Mouse (Mus musculus) urinary bladder, adult 18-20 months (tissue): ENCODE data around the gene G6pc3.

Source experiments
- DNase-seq, 2 experiments: peaks; one replicate each; pipeline ENCODE4 v3.0.0; 2022; ENCODE audit warnings: low spot score in 2 of 2, mixed read lengths in 2 of 2

G6pc3 gene

DNA sequence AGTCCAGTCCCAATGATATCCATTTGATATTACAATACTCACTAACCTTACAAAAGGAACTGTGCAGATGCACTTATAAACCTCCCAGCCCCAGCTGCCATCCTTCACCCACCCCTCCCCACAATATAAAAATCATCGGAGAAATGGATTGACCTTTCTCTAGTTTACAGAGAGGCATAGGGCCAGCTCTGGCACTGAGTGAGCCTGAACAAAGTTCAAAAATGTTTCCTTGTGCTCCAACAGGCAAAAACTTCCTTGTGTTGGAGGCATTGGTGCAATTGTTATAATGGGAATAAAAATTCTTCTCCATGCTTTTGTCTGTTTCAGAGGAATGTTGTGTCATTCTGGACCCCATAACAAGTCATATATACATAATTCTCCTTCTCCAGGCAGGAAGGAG lies 3.2 kb upstream of the G6pc3 start:
- no peak for DNase-seq

DNA sequence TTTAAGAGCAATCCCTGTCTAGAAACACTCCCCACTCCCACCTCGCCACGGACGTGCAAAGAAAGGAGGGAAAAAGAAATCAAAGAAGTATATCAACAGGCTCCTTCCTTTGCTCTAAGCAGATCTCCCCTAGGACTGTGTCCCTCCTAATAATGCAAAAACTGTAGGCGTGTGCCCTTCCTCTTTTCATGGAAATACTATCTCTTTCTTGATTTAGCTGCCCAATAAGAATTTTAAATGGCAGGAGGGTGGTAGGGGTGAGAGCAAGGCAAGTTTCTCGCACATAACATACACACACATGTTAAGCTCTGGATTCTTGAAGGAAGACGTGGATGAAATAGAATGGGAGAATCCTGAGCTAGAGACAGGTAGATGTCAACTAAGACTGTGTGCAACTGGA lies 440 bp upstream of the G6pc3 start:
- no peak for DNase-seq

DNA sequence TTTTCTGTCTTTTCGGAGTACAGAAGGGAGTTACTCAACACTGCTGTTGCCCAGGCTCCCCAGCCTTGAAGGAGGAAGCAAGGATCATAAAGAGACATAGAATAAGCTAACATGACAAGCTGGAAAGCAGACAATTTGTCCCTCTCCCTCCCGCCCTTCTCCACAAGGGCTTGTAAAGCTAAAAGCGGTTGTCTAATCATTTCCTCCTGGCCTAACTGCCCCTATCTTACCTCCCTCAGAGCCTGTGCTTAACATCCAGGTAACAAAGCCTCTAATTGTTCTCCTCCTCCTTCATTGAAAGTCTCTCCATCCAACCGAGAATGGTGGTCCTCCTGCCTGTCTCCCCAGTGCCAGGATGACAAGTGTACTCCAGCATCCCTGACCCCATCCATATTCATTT lies 1.4 kb downstream of the G6pc3 start:
- DNase-seq: no peak

DNA sequence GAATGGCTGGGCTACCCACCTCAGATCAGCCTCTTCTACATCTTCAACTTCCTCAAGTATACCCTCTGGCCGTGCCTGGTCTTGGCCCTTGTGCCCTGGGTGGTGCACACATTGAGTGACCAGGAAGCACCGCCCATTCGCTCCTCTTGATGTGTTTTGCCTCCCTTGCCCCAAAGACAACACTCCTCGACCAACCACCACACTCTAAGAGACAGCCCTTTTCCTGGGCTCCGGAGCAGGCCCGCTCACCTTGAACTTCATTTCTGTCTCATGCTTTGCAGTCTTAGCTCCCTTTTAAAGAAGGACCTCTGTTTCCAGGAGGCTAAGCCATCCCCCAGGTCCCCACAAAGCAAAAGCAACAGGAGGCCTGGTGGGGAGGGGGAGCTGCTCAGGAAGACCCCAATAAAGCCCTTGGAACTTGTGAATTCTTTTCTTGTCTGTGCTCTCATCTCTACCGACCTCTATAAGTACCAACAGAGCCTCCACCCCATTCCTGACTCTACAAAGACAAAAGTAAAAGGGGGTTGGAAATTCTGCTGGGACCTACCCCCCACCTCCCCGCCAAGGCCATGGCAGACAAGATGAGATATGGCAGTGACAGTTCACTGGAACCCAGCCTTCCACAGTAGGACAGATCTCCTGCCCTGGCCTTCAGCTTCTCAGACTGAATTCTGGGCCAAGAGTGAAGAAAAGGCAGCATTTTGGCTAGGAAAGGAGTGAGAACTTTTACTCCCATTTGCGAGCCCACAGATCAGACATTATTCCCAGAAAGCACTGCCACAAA lies 4.4 kb downstream of the G6pc3 start:
- DNase-seq: no peak

DNA sequence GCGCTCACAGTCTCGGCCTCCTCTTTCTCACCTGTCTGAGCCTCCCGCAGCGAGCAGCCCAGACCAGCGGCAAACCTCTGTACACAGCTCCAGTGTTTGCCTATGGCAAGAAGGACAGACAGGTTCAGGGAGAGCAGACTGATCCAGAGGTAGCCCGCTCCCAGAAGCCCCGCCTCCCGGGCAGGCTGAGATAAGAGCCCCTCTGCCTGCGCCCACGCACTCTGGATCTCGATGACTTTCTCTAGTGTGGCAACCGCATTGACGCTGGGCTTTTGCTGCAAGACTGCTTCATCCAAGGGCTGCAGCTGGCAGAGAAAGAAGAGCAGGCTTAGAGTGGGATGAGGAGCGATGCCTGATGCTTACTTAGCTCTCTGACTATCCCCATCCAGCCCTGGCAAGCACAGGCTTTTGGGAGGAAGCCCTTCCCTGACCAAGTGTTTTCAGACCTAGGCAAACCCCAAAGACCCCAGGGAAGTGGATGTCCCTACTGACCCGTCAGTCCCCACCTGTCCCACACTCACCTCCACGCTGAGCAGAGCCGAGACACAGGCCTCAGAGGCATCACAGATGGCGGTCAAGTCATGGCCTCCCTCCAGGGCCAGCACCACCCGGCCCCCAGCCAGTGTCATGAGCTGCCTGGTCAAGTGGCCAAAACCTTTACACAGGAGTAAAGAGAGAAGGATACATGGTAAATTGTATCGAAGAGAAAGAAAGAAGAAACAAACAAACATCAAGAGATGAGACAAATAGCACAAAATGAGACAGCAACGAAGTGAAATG lies 6.8 kb downstream of the G6pc3 start:
- DNase-seq: no peak

DNA sequence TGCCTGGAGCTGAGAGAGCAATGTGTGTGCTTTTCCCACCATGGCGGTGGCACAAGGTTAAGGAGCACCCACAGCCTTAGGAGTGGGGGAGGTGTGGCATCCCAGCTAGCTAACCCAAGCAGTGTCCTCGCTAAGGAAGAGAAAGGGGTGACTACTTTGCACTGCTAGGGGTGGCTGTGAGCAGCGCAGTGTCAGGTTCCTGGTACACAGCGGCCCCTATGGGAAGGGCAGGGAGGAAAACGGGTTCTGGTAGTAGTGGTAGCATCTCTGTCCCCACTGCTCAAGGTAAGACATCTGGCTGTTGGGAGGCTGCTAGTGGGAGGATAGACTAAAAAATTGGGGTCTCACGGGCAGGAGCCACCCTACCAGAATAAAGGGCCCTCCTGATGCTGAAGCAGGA lies 8.8 kb downstream of the G6pc3 start:
- DNase-seq: no peak

DNA sequence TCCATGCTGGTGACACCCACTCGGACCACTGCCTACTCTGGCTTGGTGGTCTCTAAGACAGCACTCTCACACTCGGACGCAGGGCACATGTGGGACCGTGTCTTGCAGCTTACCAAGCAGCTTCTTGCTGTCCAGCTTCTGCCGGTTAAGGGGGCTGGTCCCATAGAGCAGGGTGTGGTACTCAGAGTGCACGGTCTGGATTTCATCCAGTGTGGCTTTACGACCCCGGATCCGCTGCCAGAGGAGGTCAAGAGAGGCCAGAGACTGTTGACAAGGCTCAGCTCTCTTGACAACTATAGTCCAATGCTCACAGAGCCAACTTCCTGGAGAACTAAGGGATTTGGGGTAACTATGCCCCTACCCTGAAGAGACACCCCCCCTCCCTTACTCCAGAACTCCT lies 10.4 kb downstream of the G6pc3 start:
- DNase-seq: no peak

DNA sequence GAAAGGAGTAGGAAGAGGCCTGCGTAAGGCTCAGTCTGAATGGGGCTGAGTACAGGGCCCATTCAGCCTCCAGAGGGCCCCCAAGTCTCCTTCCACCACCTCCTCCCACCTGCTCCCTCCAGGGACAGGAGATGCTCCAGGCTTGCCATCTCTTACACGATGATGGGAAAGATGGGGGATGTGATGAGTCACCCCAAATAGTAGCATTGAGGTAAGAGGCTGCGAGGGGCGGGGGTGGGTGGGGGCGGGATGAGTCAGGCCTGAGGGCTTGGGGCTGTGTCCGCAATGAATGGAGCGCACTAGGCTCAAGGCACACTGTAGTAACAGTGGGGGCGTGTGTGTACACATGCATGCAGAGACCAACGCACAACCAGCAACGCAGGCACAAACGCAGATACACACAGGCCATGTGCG lies 12.0 kb downstream of the G6pc3 start:
- no peak for DNase-seq

DNA sequence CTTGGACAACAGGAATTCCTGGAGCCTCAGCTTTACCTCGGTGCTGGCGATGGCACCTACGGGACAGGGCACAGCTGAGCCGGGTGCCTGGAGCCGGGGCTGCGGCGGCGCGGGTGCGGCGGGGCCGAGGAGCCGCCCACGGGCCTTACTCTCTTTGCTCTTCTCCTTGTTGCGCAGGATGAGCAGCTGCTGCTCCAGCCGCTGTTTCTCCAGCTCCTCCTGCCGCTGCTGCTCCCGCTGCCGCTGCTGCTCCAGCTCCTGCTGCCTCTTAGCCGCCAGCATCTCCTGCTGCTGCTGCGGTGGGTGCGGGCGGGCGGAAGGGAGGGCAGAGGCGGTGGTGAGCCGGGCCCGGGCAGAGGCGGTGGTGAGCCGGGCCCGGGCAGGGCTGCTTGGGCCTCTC lies 17.1 kb downstream of the G6pc3 start:
- no peak for DNase-seq

DNA sequence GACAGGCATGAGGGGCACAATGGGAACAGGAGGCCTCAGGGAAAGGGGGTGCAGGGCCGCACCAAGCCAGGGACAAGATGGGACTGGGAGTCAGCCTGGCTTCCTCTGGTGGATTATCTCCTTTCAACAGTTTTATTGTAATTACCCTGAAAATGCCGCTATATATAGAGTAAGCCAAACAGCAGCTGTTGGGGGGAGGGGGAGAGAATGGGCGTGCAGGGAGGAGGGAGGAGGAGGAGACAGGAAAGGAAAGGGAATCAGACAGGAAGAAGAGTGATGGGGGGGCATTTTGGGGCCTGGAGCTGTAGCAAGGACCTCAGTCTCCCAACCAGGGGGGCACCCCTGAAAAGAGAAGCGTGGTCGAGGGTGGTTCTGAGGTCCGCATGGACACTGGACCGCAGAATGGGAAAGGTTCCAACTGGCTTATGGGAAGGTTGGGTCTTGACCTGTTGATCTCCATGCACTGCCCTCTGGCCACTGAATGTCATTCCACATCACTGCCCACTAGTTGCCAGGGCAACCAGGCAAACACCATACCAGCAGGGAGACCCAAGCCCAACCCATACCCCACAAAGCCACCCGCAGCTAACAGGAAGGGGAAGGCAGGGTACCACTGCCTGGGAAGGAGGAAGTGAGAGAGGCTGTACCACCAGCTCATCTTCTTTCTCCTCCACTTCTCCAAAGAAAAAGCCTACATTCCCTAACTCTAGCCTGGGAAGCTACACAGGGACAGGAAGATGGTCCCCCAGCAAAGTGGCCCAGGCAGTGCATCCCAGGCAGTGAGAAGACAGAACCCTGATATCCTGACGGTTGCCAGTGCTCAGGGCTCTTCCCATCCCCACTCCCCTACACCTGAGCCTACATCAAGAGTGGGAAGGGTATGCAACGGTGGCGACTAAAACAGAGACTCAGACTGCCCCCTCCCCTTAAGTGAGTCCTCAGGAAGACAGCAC lies 18.7 kb downstream of the G6pc3 start:
- DNase-seq: no peak

DNA sequence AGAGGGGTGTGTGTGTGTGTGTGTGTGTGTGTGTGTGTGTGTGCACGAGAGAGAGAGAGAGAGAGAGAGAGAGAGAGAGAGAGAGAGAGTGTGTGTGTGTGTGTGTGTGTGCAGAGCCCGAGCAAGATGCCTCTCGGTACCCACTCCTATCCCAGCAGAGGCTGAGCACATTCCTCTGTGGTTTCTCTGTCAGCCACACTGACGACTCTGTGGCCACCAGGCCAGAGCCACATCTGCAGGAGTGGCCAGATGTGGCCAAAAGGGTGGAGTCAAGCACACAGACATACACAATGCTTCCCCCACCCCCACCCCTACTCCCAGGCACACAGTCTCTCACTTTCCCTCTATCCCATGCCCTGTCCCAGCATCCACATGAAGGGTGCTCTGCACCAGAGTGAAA lies 19.4 kb downstream of the G6pc3 start:
- no peak for DNase-seq

DNA sequence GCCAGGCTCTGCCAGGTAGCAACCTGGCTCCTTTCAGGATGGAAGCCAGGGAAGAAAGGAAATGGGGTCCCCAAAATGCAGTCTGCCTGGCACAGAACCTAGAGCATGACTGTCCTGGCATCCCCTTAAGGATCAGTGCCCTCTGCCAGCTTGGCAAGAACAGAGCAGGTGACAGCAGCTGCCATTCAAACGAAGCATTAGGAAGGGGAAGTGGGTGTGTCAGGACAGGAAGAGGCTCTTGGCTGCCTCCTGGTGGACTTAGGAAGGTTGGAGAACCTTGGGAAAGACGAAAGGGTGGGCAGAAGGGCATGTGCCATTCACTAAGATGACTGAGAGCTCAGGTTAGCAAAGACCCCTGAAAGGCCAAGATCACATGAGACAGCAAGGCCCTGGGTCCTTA lies 20.3 kb downstream of the G6pc3 start:
- no peak for DNase-seq

DNA sequence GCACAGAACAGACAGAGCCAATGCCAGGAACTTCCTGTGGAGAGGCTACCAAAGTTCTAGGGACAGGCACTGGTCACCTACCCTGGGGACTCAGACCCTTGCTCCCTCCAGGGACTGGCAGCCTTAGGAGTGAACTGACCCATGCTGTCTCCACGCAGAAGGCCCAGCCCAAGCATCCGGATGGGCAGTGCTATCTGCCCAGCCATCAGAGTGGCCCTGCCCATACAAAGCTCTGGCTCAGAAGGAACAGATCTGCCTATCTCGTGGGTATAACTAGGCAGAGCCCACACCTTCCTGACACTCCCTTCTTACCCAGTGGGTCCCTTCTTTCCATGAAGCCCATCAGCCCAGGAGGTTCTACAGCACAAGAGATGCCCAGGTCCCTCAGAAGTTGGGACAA lies 20.8 kb downstream of the G6pc3 start:
- no peak for DNase-seq

DNA sequence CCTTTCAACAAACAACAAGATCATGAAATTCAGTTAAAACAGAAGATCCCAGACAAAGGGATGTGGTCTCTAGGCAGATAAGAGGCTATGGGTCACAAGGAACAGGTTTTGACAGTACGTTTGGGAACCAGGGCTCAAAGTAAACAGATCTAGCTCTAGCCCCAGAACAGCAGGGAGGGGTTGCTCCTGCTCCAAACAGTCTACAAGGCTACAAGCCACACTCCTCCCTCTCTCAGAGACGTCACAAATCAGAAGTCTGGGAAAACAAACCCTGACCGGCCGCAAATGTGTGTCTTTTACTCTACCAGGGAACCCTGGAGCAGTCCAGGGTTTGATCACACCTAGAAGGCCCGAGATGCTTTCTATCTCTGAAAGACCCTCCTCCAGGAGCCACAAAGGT lies 21.6 kb downstream of the G6pc3 start:
- DNase-seq: no peak

DNA sequence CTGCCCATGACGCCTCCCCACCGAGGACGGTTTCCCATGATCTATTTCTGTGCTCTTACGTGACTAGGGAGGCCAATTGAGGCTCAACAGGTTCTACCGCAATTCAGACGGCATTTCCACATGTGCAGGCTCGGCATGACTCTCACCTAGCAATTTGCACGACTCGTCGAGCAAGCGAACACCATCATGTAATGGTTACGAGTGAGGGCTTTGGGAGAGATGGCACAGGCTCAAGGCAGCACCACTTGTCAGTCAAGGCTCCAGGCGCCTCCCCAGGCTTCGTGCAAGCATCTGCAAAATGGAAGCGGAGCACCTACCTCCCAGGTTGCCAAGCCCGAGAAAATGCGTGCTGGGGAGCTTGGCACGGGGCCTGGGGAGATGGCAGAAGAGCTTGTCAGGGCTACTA lies 22.5 kb downstream of the G6pc3 start:
- no peak for DNase-seq

DNA sequence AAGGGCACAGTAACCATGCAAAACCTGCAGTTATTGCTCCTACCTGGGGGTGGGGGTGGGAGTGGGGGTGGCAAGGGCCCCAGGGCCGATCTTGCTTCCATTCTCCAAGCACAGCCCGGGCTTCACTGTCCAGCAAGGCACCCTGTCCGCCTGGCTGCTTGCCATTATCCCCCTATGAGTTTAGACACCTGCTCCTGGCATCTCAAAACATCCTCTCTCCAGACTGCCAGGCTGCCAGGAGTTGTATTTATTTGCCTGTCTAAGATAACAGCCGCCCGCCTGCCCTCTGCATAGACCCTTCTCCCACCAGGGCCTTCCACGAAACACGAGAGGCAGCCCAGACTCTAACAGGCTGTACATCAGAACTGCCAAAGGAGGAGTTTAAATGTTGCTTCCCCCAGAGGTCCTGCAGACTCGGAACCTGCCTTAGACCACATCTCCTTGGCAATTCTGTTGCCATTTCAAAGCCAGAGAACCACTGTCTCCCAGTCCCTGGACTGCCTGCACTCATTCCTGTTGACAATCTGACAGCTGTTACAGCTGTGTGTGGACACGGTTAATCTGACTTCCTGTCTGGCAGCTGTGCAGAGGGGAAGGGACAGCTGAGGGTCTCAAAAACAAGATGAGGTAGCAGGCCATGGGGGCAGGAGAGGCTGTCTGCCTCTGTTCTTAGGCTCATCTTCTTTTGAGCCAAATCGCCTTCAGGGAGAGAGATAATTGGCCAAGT lies 25.2 kb downstream of the G6pc3 start:
- no peak for DNase-seq

DNA sequence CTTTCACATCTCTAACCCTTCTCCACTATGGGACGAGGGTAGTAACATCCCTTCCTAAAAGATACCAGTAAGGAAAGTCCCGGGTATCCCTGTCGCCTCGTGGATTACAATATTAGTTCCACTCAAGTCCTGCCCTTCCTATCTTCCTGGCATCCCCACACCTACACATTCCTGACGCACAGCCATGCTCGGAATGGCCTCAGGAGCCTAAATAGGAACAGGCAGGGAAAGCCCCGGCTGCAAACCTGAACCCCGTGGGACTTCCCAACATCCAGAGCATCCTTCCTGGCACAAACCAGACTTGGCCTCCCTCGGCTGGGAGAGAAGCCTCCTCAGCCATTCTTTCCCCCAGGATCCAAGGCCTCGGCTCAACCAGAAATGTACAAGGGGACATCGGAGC lies 26.1 kb downstream of the G6pc3 start:
- DNase-seq: no peak

DNA sequence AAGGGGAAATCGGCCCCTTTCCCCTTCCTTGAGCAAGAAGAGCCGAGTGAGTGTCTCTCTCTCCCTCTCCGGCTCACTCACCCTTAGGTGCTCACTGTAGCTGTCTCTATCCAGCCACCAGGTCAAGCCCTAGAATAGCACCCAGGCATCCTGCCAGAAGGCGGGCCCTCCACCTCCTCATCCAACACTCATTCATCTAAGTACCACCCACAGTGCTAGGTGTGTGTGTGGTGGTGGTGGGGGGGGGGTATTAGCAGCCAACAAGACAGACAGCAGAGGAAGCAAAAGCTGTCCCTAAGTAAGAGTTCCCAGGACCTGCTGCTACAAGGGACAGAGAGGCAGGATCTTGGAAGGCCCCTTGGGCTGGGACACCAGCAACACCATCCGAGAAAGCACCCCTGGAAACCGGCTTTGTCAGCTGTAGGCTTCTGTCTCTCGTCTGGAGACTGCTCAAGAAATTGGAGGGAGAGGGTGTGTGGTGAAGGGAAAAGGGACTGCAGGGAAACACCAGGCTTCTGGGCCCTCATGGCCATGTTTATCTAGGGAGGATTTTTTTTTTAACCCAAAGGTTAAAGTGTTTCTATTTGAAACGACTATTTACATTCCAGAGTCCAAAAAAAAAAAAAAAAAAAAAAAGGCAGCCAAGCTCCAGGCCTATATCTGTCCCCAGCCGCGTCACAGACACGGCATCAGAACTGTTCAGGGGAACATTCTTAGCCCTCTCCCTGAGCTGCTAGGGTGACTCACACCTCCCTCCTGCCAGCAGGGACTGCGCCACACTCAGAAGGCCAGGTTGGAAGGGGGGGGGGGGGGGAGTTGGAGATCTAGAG lies 26.9 kb downstream of the G6pc3 start:
- DNase-seq: no peak

DNA sequence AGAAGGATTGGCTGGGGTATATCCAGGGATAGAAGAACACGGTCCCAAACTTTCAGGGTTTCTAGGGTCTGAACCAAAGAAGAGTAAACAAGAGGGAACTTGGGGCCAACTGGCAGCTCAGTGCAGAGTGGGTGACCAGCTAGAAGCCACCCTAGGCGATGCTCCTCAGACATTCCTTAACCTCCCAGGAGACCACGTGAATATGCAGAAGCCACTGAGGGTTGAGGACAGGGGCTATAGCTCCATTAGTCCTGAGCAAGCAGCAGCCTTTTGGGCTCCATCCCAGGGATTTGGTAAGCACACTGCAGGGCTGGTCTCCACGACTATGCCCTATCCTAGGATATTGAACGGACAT lies 27.4 kb downstream of the G6pc3 start:
- DNase-seq: no peak

DNA sequence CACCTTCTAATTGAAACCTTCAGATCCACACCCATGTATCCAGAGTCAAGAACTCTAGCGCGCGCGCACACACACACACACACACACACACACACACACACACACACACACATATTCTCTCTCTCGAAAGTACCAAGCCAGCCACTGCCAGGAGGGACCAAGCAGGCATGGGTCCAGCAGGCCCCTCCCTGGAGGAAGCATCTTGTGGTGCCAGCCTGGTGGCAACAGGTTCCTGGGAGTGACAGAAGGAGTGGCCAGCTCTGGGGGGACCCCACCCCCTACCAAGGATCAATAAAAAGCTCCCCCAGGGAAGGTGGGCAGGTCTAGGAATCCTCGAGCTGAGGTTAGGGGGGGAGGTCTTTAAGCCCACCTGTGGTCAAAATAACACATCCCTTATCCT lies 28.0 kb downstream of the G6pc3 start:
- DNase-seq: no peak
